Mouse (Mus musculus) lung, postnatal 0 days (tissue): ENCODE measurements around the gene Hhex. TPM values are rescaled to one million over a fixed set of nuclear protein-coding genes. Genes with fewer than 3 reads are reported as not detected.

Experiments used
- ATAC-seq: fragments of 200-750 bp; cut with Nextera tagmentation; 2 replicates; pipeline ENCODE4 v1.8.0; 2017; ENCODE audit warnings: moderate library complexity
- DNase-seq: peaks from one replicate; pipeline ENCODE4 v3.0.0-alpha.2; 2016; ENCODE audit warnings: low spot score
- H3K27ac ChIP-seq: fragments of 300-500 bp; sonication (generic); 2 replicates; pipeline ENCODE4 v1.5.1; 2014; ENCODE audit warnings: antibody characterized with exemption, mild to moderate bottlenecking, low read length, mixed read lengths
- H3K27me3 ChIP-seq: fragments of 300-500 bp; sonication (generic); replicated peaks from 2 replicates; pipeline ENCODE4 v1.6.1; 2014; ENCODE audit warnings: low read length, mixed read lengths; ENCODE audit not compliant: insufficient read depth
- H3K36me3 ChIP-seq: fragments of 300-500 bp; sonication (generic); 2 replicates; pipeline ENCODE4 v1.6.1; 2014; ENCODE audit warnings: low read length, mixed read lengths; ENCODE audit not compliant: insufficient read depth
- H3K4me1 ChIP-seq: fragments of 300-500 bp; sonication (generic); 2 replicates; pipeline ENCODE4 v1.6.1; 2014; ENCODE audit warnings: antibody characterized with exemption, low read depth, low read length, mixed read lengths; ENCODE audit not compliant: insufficient read depth
- H3K4me2 ChIP-seq: fragments of 300-500 bp; sonication (generic); replicated peaks from 2 replicates; pipeline ENCODE4 v1.6.1; 2014; ENCODE audit warnings: low read depth, mild to moderate bottlenecking, low read length, moderate library complexity, mixed read lengths
- H3K4me3 ChIP-seq: fragments of 300-500 bp; sonication (generic); 2 replicates; pipeline ENCODE4 v1.5.1; 2014; ENCODE audit warnings: low read depth, low read length
- H3K9ac ChIP-seq: fragments of 300-500 bp; sonication (generic); replicated peaks from 2 replicates; pipeline ENCODE4 v1.6.1; 2014; ENCODE audit warnings: low read depth, mild to moderate bottlenecking
- H3K9me3 ChIP-seq: fragments of 300-500 bp; sonication (generic); 2 replicates; pipeline ENCODE4 v1.6.1; 2016; ENCODE audit warnings: low read length, mixed read lengths
- CTCF ChIP-seq: IDR thresholded peaks from 2 replicates; pipeline ENCODE4 v1.5.1; 2016; ENCODE audit warnings: antibody characterized with exemption, mild to moderate bottlenecking
- EP300 ChIP-seq: IDR thresholded peaks from 2 replicates; pipeline ENCODE4 v1.6.1; 2016; ENCODE audit warnings: antibody characterized with exemption, mild to moderate bottlenecking, control low read depth
- WGBS: fragments of 180-500 bp; shearing (Covaris S2); extraction: QIAGEN DNeasy Blood & Tissue Kit; methylation state at CpG from one replicate; pipeline ENCODE4 v1.1.7; 2014; 5-methylcytosine and 5-hydroxymethylcytosine counted together
- polyA plus RNA-seq: library from polyadenylated mRNA; unstranded; fragments of >200 nt; fragmentation: Nextera tagmentation; extraction: Ambion mirVana; gene quantifications from 2 replicates; pipeline ENCODE4 v1.2.1, GENCODE M21; 2015

Hhex gene
- polyA plus RNA-seq, 1 experiment from 2014 or later = 23.4 TPM

GRCm38 (mm10) chr19:37419613-37420012 lies 15.0 kb upstream of the Hhex start:
- H3K4me2 ChIP-seq = no peak overlapping the region
- no peak overlapping the region for H3K27ac ChIP-seq
- H3K4me1 ChIP-seq = no peaks in the 10 kb centered on the region
- TF ChIP-seq CTCF (peak; percentile 83), EP300 (no peak)
- H3K9me3 ChIP-seq = no peaks in the 10 kb centered on the region
- DNase-seq (peak; percentile 84), ATAC-seq (no peak; the same call in 1 of the 2 replicates)
- H3K9ac ChIP-seq = no peak overlapping the region
- no peaks in the 10 kb centered on the region for H3K36me3 ChIP-seq
- WGBS = 30% methylated on average over 3 of the region's 3 CpGs
- no peaks in the 10 kb centered on the region for H3K27me3 ChIP-seq
- H3K4me3 ChIP-seq = no peak overlapping the region

GRCm38 (mm10) chr19:37428589-37428988 lies 6.0 kb upstream of the Hhex start:
- Histone ChIP-seq H3K36me3 (no peaks in the 10 kb centered on the region), H3K4me1 (peaks cover under 1% of the 10 kb centered on the region; the same call in 1 of the 2 replicates), H3K9me3 (no peaks in the 10 kb centered on the region), H3K9ac (no peak overlapping the region), H3K4me2 (no peak overlapping the region), H3K4me3 (no peak overlapping the region), H3K27ac (no peak overlapping the region), H3K27me3 (peaks cover 6% of the 10 kb centered on the region; the same call in 1 of the 2 replicates)
- no peak for ATAC-seq
- DNase-seq = no peak
- TF ChIP-seq EP300 (no peak), CTCF (no peak)
- 76% methylated on average over 5 of the region's 5 CpGs for WGBS

DNA sequence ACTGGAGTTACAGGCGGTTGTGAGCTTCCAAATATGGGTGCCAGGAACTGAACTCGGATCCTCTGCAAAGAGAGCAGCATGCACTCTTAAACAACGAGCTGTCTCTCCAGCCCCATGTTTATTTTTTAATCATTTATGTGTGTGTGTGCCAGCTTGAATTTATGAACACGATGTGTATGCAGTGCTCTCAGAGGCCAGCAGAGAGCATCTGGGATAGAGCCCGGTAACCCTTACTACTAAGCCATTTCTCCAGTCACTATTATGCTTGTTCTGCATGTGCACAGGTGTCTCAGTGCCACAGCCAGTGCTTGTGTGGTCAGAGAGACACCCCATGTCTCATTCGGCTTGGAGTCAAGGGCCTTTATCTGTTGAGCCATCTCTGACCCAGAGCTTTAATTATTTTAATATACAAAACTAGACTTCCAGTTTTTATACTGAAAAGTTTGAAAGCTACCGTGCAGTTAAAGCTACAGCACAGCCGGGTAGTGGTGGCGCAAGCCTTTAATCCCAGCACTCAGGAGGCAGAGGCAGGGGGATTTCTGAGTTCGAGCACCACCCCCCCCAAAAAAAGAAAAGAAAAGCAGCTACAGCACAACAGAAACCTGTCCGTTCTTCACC lies 3.4 kb upstream of the Hhex start:
- no peak overlapping the region for H3K27ac ChIP-seq
- no peak for DNase-seq
- H3K27me3 ChIP-seq = peaks cover 27% of the 10 kb centered on the region; the same call in 1 of the 2 replicates
- 0 out of 2 replicates have a peak, but pooled peaks have one; percentile 4 for TF ChIP-seq CTCF
- TF ChIP-seq EP300 = no peak
- 89% methylated on average over 11 of the region's 11 CpGs for WGBS
- H3K4me3 ChIP-seq = no peak overlapping the region
- no peak overlapping the region for H3K9ac ChIP-seq
- peaks cover 7% of the 10 kb centered on the region for H3K4me1 ChIP-seq
- H3K4me2 ChIP-seq = no peak overlapping the region
- ATAC-seq = no peak
- no peaks in the 10 kb centered on the region for H3K9me3 ChIP-seq
- H3K36me3 ChIP-seq = no peaks in the 10 kb centered on the region

DNA sequence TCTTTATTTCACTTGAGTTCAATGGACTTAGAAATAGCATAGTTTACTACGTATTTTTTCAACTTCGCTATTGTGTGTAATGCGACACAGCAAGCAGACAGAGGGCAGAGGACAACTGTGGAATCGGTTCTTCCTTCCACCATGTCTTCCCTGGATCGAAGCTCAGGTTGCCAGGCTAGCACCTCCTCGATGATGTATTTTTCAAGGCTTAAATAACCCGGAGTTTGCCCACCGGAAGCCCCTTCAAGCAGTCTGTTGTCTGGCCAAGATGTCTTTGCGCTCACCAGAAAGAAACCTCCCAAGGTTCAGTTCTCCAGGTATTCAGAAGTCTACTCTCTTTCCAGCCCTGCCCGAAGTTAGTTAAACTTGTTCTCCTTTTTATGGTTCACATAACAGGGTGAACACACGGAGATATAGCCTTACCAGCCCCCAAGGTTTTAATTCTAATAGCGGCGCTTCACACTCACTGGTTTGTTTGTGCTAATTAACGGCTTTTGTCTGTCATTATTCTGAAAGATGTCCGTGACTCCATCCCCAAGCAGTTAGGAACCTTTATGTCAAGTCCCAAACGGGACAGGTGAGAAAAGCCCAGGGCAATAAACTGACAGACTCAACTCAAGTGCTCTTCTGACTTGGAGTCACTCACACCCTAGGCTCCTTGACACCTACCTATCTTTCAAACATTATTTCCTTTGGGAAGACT lies 1.6 kb upstream of the Hhex start:
- Histone ChIP-seq H3K4me3 (peak overlapping the region; percentile 72), H3K4me2 (peak overlapping the region; percentile 88), H3K4me1 (peaks cover 7% of the 10 kb centered on the region), H3K36me3 (no peaks in the 10 kb centered on the region), H3K9ac (no peak overlapping the region), H3K9me3 (no peaks in the 10 kb centered on the region), H3K27ac (no peak overlapping the region), H3K27me3 (peaks cover 33% of the 10 kb centered on the region; the same call in 1 of the 2 replicates)
- TF ChIP-seq CTCF (no peak), EP300 (no peak)
- DNase-seq = no peak
- 21% methylated on average over 16 of the region's 16 CpGs for WGBS
- no peak for ATAC-seq

- TF ChIP-seq CTCF = no peak
- no peak for TF ChIP-seq EP300
- 2% methylated on average over 14 of the region's 14 CpGs for WGBS
- ATAC-seq (no peak), DNase-seq (no peak)
- H3K27me3 ChIP-seq = peaks cover 33% of the 10 kb centered on the region; the same call in 1 of the 2 replicates
- no peaks in the 10 kb centered on the region for H3K36me3 ChIP-seq
- H3K9me3 ChIP-seq = no peaks in the 10 kb centered on the region
- peak overlapping the region; percentile 72 for H3K4me3 ChIP-seq
- H3K9ac ChIP-seq = 0 out of 2 replicates have a peak overlapping the region, but pooled peaks have one; percentile 34
- peaks cover 7% of the 10 kb centered on the region for H3K4me1 ChIP-seq
- peak overlapping the region; percentile 88 for H3K4me2 ChIP-seq
- no peak overlapping the region for H3K27ac ChIP-seq
Measured at GRCm38 (mm10) chr19:37433895-37434262, 731 bp upstream of the Hhex start.

DNA sequence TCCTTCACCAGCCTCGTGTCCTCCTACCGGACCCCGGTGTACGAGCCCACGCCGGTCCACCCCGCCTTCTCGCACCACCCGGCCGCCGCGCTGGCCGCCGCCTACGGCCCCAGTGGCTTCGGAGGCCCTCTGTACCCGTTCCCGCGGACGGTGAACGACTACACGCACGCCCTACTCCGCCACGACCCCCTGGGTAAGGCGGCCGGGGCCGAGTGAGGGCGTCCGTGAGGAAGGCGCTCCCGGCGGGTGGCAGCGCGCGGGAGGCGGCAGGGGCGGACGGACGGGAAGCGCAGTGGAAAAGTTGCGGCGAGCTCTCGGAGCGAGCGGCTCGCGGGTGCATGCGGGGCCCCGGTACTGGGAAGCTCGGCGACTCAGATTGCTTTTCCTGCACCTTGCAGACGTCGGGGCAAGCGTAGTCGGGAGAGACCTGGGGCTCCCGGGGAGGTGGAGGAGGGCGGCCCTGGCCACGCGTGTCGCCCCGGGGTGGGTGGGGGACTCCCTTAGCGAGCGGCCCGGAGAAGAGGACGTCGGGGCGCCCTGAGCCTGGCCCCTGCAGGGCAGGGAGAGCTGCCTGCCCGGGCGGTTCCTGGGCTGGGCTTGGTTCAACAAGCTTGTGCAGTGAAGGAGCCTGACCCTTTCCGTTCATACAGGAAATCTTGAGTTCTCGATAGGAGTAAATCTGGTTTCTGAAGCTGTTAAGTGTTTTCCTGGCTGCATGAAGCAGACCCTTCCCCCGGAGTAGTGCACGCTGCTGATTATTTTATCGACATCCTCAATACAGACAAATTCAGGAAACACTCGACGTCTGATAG lies 637 bp downstream of the Hhex start:
- Histone ChIP-seq H3K27me3 (peaks cover 33% of the 10 kb centered on the region; the same call in 1 of the 2 replicates), H3K9ac (peak overlapping the region; percentile 62), H3K4me2 (peak overlapping the region; percentile 88), H3K4me1 (peaks cover 7% of the 10 kb centered on the region), H3K9me3 (no peaks in the 10 kb centered on the region), H3K27ac (peak overlapping the region; percentile 91), H3K36me3 (no peaks in the 10 kb centered on the region), H3K4me3 (peak overlapping the region; percentile 72)
- DNase-seq (peak; percentile 81), ATAC-seq (peak; percentile 80)
- 1% methylated on average over 65 of the region's 77 CpGs for WGBS
- TF ChIP-seq CTCF = no peak
- peak; percentile 95; the same call in 1 of the 2 replicates for TF ChIP-seq EP300
